Mouse (Mus musculus): ENCODE measurements at regions not wholly inside any gene's neighbourhood (a gene's known extent, or its start where the extent isn't known, plus 50 kb on each side); places are given as distances from the start of the nearest gene placed in this dataset.

GRCm38 (mm10) chr3:140566996-140567517 is 645.1 kb downstream of the Pdha2 start:
- DNase-seq: no peak

- DNase-seq: no peak
Measured at GRCm38 (mm10) chr3:140554736-140555135, 657.4 kb downstream of the Pdha2 start.

GRCm38 (mm10) chr3:140548483-140548882 is 663.7 kb downstream of the Pdha2 start:
- DNase-seq: no peak

GRCm38 (mm10) chr3:140531747-140532502 is 680.2 kb downstream of the Pdha2 start:
- peak; percentile 6 for DNase-seq

- DNase-seq: no peak
Measured at GRCm38 (mm10) chr3:140521653-140522278, 690.4 kb downstream of the Pdha2 start.

GRCm38 (mm10) chr3:140510835-140511234 is 701.3 kb downstream of the Pdha2 start:
- no peak for DNase-seq

- DNase-seq: no peak
Measured at GRCm38 (mm10) chr3:140510094-140510493, 702.1 kb downstream of the Pdha2 start.

GRCm38 (mm10) chr3:140494134-140494533 is 718.0 kb downstream of the Pdha2 start:
- DNase-seq: no peak

GRCm38 (mm10) chr3:140477670-140478208 is 734.4 kb downstream of the Pdha2 start:
- DNase-seq: no peak

- no peak for DNase-seq
Measured at GRCm38 (mm10) chr3:140476534-140476933, 735.6 kb downstream of the Pdha2 start.

- DNase-seq: peak; percentile 2
Measured at GRCm38 (mm10) chr3:140452513-140452912, 759.6 kb downstream of the Pdha2 start.

- DNase-seq: no peak
Measured at GRCm38 (mm10) chr3:140451148-140451547, 761.0 kb downstream of the Pdha2 start.

GRCm38 (mm10) chr3:140409239-140409638 is 802.9 kb downstream of the Pdha2 start:
- DNase-seq: no peak
